Mouse (Mus musculus) left cerebral cortex, adult 9 months (tissue): ENCODE data around the gene Fkbp1a.

Source experiments
- DNase-seq, 2 experiments: peaks; one replicate each; pipeline ENCODE4 v3.0.0; 2022; ENCODE audit warnings: low spot score in 2 of 2

The Fkbp1a gene

DNA sequence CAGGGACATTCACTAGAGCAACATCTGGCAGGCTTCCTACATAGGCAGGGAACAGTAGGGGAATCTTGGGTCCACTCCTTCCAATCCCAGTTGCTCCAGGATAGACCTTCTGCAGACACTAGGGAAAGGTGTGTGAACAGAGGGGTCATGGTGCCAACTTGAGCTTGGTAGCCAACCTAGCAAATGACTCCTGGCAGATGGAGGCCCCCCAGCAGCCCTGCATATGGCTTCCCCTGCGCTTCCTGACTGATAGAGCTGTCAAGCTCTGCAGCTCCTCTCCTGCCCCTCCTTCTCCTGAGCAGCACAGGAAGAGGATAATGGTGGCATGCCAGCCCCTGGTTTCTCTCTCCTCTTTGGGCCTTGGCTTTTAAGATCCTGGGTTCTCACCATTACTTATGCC lies 66.2 kb downstream of the Fkbp1a start:
- DNase-seq = no peak

DNA sequence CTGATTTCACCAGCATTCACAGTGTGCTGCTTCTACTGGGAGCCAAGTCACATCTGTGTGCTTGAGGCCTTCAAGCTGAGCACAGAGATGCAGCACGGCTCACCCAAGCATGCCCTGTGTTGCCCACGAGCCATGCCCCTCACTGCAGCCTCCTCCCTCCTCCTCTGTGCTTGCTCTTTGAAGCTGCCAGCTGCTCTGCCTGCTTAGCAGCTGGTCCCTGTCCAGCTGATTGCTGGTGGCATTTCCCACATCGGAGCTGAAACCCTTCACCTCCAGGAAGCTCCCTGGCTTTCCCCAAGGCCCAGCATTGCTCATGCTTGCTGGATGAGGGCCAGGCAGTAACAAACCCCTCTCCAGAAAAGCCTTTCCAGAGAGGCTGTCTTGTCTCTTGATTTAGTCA lies 67.7 kb downstream of the Fkbp1a start:
- no peak for DNase-seq
